Mouse (Mus musculus) megakaryocyte, embryonic 14.5 days (primary cell): Measurements from ENCODE around the gene Lrpprc.

ENCODE experiments used
- FLI1 ChIP-seq: IDR thresholded peaks from 2 replicates; pipeline ENCODE4 v1.6.1; 2012; ENCODE audit warnings: low read length, inconsistent platforms, mixed read lengths
- GATA1 ChIP-seq: IDR thresholded peaks from 3 replicates; pipeline ENCODE4 v1.6.1; 2012; ENCODE audit warnings: mixed read lengths, low read length, inconsistent platforms, borderline replicate concordance

GRCm38 (mm10) chr17:84748152-84748682, 42.4 kb downstream of the Lrpprc start:
- TF ChIP-seq FLI1, result no peak
- TF ChIP-seq GATA1, result no peak
